Mouse (Mus musculus) lung, postnatal 36 days (tissue): Measurements from ENCODE around the gene Mecom.

Experiments used
- DNase-seq: peaks from one replicate; pipeline ENCODE4 v3.0.0; 2022; ENCODE audit warnings: mixed read lengths

The Mecom gene

DNA sequence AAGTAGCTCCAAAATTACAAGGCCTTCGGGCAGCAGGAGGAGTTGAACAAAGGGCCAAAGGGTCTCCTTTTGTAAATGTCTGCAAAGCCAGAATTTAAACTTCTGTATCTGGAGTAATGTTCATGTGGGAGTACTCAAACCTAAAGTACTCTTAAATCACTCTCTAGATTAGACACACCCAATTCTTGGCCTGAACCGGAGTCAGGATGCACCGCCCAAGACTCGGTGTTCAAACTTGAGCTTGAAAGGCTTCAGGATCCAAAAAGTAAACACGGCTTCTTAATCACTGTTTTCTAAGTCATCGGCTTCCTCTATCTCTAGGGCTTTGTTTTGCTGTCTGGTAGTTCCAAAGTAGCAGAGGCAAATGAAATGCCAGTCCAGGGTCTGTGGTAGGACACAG lies 67.3 kb downstream of the Mecom start:
- DNase-seq, result peak; percentile 81

DNA sequence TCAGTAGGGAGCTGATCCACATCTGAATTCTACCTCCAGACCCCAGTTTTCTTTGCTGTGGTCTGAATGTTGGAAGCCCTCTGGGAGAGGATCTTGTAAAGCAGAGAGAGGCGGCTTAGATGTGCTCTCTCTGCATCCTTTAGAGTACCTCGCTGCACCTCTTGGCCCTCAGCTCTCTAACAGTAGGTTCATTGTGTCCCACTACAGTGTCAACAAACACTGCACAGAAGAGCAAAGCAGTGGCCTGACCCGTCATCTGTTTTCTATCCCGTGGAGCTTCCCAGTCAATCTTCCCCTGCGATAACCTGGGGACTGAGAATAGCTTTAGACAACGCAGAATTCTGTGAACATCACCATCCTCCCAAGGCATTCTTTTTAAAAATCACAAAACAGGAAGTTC lies 69.6 kb downstream of the Mecom start:
- DNase-seq, result no peak

GRCm38 (mm10) chr3:30477008-30477407 lies 70.8 kb downstream of the Mecom start:
- no peak for DNase-seq

- no peak for DNase-seq
Observed at GRCm38 (mm10) chr3:30475591-30475990, 72.2 kb downstream of the Mecom start.

GRCm38 (mm10) chr3:30468068-30468835 lies 79.6 kb downstream of the Mecom start:
- DNase-seq, result peak; percentile 49

DNA sequence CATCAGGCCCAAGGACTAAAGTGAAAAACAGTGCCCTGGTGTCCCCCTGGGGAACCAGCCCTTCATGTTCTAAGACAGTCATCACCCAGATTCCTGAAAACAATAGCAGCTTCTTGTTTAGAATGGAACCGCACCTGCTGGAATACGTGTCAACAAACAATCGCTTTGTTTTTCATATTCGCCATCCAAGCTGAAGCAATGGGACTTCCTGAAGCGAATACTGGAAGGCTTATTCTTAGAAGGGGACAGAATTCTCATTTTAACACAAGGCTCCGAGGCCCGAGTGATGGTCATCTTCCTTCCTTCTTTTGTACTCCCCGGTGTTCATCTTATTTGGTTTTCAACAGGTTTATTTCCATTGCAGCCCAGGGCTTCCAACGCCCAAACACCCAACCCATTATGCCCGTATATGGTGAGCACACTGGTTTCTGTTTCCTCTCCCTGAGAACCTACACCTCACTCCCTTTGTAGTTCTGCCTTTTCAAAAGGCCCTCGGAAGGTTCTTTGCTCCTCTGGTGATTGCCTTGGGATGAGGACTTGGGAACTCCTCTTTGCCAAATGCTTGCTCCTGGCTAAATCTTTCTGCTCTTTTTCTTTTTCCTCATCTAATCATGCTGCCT lies 81.7 kb downstream of the Mecom start:
- no peak for DNase-seq

DNA sequence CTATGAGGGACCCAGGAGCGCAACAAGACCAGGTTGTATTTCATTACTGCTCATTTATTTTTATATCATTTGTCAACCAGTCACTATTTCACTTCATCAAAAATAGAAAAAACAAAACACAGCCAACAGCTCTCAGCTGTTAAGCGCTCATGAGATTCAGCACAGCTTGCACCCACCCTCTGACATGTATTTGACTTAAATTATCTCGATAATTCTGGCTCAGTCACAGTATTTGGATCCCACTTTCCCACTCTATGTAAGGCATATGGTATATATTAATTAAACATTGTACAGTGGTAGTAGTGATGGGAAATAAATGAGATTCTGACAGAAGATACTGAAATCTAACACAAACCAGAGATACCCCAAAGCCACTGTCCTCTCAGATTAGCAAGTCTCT lies 83.3 kb downstream of the Mecom start:
- DNase-seq, result no peak

GRCm38 (mm10) chr3:30461831-30462230 lies 86.0 kb downstream of the Mecom start:
- DNase-seq, result peak; percentile 30

GRCm38 (mm10) chr3:30460890-30461578 lies 86.8 kb downstream of the Mecom start:
- DNase-seq, result peak; percentile 64

GRCm38 (mm10) chr3:30459626-30460025 lies 88.2 kb downstream of the Mecom start:
- no peak for DNase-seq

GRCm38 (mm10) chr3:30457975-30458678 lies 89.7 kb downstream of the Mecom start:
- no peak for DNase-seq

- DNase-seq, result peak; percentile 35
Observed at GRCm38 (mm10) chr3:30455902-30456301, 91.9 kb downstream of the Mecom start.

DNA sequence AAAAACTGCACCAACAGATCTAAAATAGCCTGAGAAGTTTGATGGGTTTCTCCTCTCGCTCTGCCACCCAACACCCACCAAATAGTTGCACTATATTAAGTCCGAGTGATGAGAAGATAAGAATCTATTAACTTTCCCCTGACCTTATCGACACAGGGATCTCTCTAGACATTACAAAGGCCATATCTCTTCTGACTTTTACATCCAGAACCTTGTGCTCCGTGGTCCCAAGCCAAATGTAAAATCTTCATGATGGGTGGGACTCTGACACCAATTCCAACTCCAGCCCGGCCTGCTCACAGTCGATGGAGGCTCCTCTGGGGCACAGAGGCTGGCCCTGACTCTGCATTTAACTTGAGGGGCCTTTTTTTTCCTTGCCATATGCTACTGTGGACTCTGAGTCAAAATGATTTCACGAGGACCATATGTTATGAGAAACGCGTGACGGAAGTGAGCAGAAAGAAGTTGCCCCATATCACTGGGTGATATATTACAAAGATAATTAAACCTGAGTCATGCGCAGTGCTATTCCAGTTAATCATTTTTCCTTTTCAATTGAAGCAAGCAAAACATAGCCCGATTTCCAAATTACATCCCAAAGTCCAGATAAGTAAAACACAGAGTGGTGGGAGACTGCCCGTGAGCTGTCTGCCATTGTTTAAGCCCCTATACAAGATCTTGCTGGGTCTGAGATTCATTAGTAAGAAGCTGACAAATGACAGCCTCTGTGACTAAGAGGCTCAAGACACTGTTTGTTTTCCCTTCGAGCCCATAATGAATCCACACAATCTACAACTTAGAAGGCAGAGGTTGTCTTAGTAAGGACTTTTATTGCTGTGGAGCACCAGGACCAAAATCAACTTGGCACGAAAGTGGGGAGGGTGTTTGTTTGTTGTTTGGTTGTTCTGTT lies 94.0 kb downstream of the Mecom start:
- DNase-seq, result no peak

GRCm38 (mm10) chr3:30453046-30453445 lies 94.8 kb downstream of the Mecom start:
- no peak for DNase-seq

GRCm38 (mm10) chr3:30452511-30452910 lies 95.3 kb downstream of the Mecom start:
- DNase-seq, result no peak

DNA sequence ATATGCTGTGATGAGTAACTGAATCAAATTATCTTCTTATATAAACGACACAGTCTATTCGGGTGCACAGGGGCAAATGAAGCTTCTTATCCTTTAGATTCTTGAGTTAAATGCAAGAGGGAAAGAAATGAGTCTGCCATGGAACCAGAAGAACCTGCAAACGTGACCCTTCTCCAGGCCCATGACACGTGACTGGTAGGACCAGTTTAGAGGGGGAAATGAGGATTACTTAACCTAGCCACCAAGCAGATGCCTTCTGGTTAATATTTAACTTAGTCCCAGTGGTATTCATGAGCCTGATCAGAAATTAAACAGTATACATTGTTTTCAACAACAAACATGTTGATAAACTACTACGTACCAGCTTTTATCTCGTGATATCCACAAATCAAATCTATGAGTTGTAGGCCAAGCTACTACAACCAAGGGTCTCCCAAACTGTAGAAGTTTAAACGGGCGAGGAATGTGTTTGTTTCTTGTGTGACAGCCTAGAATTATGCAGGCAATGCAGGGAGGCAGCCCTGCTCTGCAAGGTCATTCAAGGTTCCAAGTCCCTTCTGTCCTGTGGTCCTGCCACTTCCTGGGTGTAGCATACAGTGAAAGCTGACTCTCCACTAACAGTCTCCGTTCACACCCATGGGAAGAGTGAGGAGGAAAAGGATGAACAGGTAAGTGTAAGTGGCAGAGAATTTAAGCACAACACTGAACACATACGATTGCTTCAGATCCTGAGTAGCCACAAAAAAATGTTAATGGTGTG lies 97.4 kb downstream of the Mecom start:
- DNase-seq, result peak; percentile 35

DNA sequence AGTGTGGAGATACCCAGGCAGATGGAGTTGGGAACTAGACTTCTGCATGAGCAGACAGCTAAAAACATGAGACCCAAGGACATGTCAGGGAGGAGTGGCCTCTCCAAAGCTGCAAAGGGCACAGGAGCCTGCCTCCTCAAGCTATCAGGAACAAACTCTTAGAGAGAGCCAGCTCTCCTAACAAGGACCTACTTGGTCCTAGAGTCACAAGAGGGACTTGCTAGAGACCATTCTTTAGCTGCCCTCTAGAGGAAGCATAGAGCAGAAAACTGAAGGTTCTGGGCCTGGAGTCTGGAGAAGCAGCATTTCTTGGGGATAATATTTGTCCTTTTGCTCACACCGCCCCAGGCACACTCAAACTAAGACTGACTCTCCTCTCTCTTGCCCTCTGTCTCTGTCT lies 99.2 kb downstream of the Mecom start:
- DNase-seq, result peak; percentile 66

DNA sequence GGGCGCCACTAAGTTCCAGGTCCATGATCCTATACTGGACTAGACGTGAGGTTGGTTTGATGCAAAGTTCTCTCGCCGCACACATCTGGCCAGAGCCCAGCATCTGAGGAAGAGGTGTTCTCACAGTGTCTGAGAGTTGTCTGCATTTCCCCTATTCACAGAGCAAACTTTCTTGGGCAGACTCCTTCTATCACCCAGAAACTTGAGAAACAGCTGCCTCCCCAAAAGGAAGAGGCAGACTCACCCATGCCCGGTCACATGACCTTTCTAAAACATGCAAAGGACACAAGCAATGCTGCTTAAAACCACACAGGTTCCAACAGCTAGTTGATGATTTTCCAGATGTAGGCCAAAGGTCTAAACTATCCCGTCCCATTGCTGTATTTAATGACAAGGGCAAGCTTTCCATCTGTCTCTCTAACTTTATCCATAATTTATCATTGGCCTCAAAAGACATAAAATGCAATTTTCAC lies 101.8 kb downstream of the Mecom start:
- DNase-seq, result no peak

DNA sequence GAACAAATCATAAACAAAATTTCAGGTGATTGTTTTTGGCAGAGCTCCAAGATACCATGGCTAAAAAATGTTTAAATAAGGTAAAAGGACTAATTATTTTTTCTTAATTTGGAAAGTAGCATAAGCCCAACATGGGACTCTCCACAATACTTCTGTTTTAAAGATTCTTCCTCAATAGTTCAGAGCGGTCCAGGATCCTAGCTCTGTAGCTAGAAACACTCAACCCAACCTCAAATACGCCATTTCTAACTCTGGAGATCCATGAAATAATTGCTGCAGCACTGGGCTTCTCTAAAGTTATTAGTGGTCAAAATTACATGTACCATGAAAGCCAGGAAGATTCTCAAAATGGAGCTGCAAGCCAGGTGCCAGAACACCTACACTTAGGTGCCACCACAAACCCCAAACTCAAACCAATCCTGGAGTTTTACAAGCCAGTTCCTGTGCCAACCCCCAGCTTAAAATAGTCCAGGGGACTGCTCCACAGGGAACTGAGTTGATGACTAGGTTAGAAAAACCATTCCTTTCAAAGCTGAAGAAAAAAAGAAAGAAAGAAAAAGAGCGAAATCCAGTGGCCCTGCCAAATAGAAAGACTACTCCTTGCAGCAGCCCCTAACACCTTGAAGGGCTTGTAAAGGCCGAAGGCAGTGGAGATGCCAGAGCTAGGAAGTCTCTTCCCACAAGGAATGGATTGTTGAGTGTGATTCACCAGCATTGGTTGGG lies 102.4 kb downstream of the Mecom start:
- no peak for DNase-seq

- no peak for DNase-seq
Observed at GRCm38 (mm10) chr3:30441646-30442045, 106.2 kb downstream of the Mecom start.

- no peak for DNase-seq
Observed at GRCm38 (mm10) chr3:30438007-30438406, 109.8 kb downstream of the Mecom start.
